Mouse (Mus musculus): ENCODE data around the gene Megf9.

Megf9 gene

GRCm38 (mm10) chr4:70409994-70410721 lies 124.6 kb downstream of the Megf9 start, which contains the start of gene Cdk5rap2:
Gene Cdk5rap2 (minus strand): TSS chr4:70410443.
- peak; percentile 93 for DNase-seq

- no peak for DNase-seq
Measured at GRCm38 (mm10) chr4:70409456-70409855, 125.3 kb downstream of the Megf9 start.

GRCm38 (mm10) chr4:70402109-70402819 lies 132.5 kb downstream of the Megf9 start:
- DNase-seq = peak; percentile 66

DNA sequence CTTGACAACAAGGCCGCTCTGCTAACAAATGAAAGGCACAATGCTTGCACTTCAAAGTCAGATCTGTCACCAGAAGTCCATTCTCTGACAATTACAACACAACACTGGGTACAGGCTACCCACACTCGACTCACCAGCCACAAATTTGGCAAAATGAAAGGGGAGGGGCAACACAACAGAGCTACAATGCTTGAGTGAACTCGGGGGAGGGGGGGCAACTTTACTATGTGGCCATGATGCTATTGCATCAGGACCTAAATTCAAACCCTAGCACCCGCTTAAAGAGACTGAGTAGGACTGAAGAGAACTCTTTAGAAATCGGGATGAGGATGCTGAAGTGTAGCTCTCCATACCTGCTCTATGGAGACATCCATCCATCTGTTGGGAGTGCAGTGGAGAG lies 135.3 kb downstream of the Megf9 start:
- no peak for DNase-seq

DNA sequence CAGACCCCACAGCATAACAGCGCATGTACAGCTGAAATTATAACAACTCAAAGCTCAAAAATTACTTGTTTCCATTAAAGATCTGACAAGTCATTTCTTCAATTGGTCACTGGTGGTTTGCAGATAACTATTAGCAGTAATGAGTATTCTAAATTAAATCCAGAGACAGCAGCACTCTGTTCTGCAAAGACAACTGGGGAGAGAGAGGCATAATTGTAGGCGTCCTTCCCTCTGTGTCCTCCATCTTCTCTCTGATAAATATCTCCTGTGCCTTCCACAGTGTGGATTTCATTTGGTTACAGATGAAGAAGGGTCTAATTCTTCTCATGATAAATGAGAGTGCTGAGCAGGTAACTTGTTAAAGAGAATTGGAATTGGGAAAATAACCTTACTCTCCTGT lies 135.7 kb downstream of the Megf9 start:
- DNase-seq = no peak

- DNase-seq = no peak
Measured at GRCm38 (mm10) chr4:70398088-70398487, 136.7 kb downstream of the Megf9 start.

DNA sequence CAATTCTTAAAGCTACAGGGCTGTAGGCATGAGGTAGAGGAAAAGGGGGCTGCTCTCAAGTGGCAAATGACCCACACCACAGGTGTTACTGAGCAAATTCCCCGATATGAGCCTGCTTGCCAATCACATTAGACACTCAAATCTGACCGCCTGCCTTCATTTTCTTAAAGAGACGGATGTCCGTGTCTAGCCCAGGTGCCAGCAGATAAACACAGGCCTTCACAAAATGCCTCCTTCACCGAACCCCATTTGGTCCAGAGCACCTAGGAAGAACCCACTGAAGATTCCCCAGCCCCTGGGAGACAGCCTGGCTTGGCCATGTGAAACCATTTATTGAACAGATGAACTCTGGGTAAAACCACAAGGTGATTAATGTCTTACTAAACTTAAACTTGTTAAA lies 138.1 kb downstream of the Megf9 start:
- DNase-seq = no peak

DNA sequence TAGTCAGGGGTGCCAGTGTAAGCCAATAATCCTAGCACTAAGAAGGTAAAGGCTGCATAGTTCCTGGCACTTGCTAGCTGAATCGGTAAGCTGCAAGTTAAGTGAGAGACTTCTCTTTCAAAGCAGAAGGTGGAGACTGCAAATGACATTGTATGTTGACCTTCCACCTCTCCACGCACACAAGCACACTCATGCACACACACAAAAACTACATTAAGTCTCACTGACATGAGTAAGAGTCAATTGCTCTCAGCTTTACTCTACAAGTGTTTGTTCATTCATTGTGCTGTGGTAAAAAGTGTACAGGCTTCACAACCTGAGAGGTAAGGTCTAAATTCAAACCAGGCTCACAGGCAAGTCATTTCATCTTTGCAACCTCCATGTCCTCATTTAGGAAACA lies 140.1 kb downstream of the Megf9 start:
- no peak for DNase-seq

GRCm38 (mm10) chr4:70391760-70392372 lies 142.9 kb downstream of the Megf9 start:
- no peak for DNase-seq

- DNase-seq = no peak
Measured at GRCm38 (mm10) chr4:70391073-70391472, 143.7 kb downstream of the Megf9 start.

- no peak for DNase-seq
Measured at GRCm38 (mm10) chr4:70386206-70386605, 148.6 kb downstream of the Megf9 start.

DNA sequence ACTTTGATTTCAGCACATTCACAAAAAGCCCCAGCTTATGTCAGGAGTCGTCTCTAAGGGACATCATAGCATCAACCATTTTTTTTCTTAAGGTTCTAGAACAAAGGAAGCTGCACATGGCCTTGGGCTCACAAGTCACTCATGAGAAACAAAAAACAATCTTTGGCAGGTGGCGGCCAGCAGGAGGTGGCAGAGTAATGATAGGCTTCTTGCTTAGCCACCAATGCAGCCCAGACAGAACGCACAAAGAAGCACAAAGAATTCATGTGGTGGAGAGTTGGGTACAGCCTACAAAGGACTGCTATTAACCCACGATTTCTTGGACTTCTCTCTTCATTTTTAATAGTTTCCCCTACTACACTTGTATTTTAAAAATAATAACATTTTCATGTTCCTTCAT lies 157.4 kb downstream of the Megf9 start:
- no peak for DNase-seq
